Mouse (Mus musculus) MEL (cell line): ENCODE results near the gene Trpv6.

Experiments used
- BHLHE40 ChIP-seq: IDR thresholded peaks from 2 replicates; pipeline ENCODE4 v1.6.1; 2012; ENCODE audit warnings: low read depth, mild to moderate bottlenecking, inconsistent platforms, low read length, improper control_type of control experiment, borderline replicate concordance
- CTCF ChIP-seq, 3 experiments: IDR thresholded peaks in 2 of 3; conservative IDR thresholded peaks in 1 of 3; 2 replicates each; pipeline ENCODE4 v1.5.1; 2011 to 2012; ENCODE audit warnings: low read length in 3 of 3, low read depth in 2 of 3, mild to moderate bottlenecking in 2 of 3, improper control_type of control experiment in 1 of 3, inconsistent platforms in 1 of 3, mixed read lengths in 1 of 3, moderate library complexity in 1 of 3; ENCODE audit not compliant: control insufficient read depth in 1 of 3, insufficient read depth in 1 of 3, poor library complexity in 1 of 3, severe bottlenecking in 1 of 3
- E2F4 ChIP-seq: IDR thresholded peaks from 2 replicates; pipeline ENCODE4 v1.6.1; 2011; ENCODE audit warnings: low read depth, low read length, improper control_type of control experiment, borderline replicate concordance
- EP300 ChIP-seq, 2 experiments: IDR thresholded peaks; 2 replicates each; pipeline ENCODE4 v1.6.1; 2011; ENCODE audit warnings: improper control_type of control experiment in 2 of 2, low read length in 2 of 2, low read depth in 1 of 2, mild to moderate bottlenecking in 1 of 2
- HCFC1 ChIP-seq: IDR thresholded peaks from 2 replicates; pipeline ENCODE4 v1.6.1; 2012; ENCODE audit warnings: low read depth, mild to moderate bottlenecking, inconsistent platforms, low read length, improper control_type of control experiment, moderate library complexity
- KAT2A ChIP-seq: conservative IDR thresholded peaks from 2 replicates; pipeline ENCODE4 v1.6.1; 2012; ENCODE audit warnings: low read depth, low read length, improper control_type of control experiment, inconsistent platforms
- MEF2A ChIP-seq: IDR thresholded peaks from 2 replicates; pipeline ENCODE4 v1.6.1; 2014; ENCODE audit warnings: low read depth, mild to moderate bottlenecking, inconsistent platforms, low read length, improper control_type of control experiment; ENCODE audit not compliant: poor library complexity, insufficient replicate concordance, severe bottlenecking; ENCODE audit errors: extremely low read depth
- POLR2A ChIP-seq, 2 experiments: IDR thresholded peaks; 2 replicates each; pipeline ENCODE4 v1.6.1; 2011 to 2012; ENCODE audit warnings: low read length in 2 of 2, mild to moderate bottlenecking in 2 of 2, control low read depth in 1 of 2, improper control_type of control experiment in 1 of 2, low read depth in 1 of 2, moderate library complexity in 1 of 2; ENCODE audit not compliant: control insufficient read depth in 1 of 2, insufficient read depth in 1 of 2, poor library complexity in 1 of 2
- POLR2AphosphoS5 ChIP-seq: IDR thresholded peaks from 2 replicates; pipeline ENCODE4 v1.6.1; 2012; ENCODE audit warnings: low read depth, borderline replicate concordance, mild to moderate bottlenecking, inconsistent platforms, low read length, moderate library complexity, mixed read lengths
- SIN3A ChIP-seq: IDR thresholded peaks from 2 replicates; pipeline ENCODE4 v1.6.1; 2012; ENCODE audit warnings: low read length, improper control_type of control experiment, inconsistent platforms
- TAL1 ChIP-seq: IDR thresholded peaks from 2 replicates; pipeline ENCODE4 v1.6.1; 2012; ENCODE audit warnings: mild to moderate bottlenecking, inconsistent platforms, low read length, moderate library complexity, mixed read lengths
- UBTF ChIP-seq: IDR thresholded peaks from 2 replicates; pipeline ENCODE4 v1.6.1; 2012; ENCODE audit warnings: low read depth, mild to moderate bottlenecking, inconsistent platforms, low read length, improper control_type of control experiment, moderate library complexity, borderline replicate concordance; ENCODE audit not compliant: insufficient read depth
- ZC3H11A ChIP-seq: IDR thresholded peaks from 2 replicates; pipeline ENCODE4 v1.6.1; 2012; ENCODE audit warnings: low read depth, mild to moderate bottlenecking, inconsistent platforms, low read length, improper control_type of control experiment

GRCm38 (mm10) chr6:41621241-41621990 lies 14.8 kb downstream of the Trpv6 start:
- TF ChIP-seq CTCF (IDR thresholded peaks at IDR 0.05 in 2 of 3, conservative IDR thresholded peaks at IDR 0.05 in 1 of 3; ENCODE audit: control insufficient read depth in 1 of 3, insufficient read depth in 1 of 3, low read depth in 2 of 3, low read length in 3 of 3, poor library complexity in 1 of 3, severe bottlenecking in 1 of 3) = no peak
- no peak for TF ChIP-seq POLR2AphosphoS5
- TF ChIP-seq POLR2A (IDR thresholded peaks at IDR 0.05; ENCODE audit: control insufficient read depth in 1 of 2, insufficient read depth in 1 of 2, low read depth in 1 of 2, low read length in 2 of 2, poor library complexity in 1 of 2) = no peak
- no peak for TF ChIP-seq TAL1
- no peak for TF ChIP-seq MEF2A
- TF ChIP-seq HCFC1 = no peak
- TF ChIP-seq BHLHE40 = no peak
- no peak for TF ChIP-seq UBTF
- TF ChIP-seq E2F4 = no peak
- TF ChIP-seq ZC3H11A = no peak
- no peak for TF ChIP-seq EP300 (IDR thresholded peaks at IDR 0.05; ENCODE audit: low read depth in 1 of 2, low read length in 2 of 2)
- TF ChIP-seq SIN3A = no peak
- no peak for TF ChIP-seq KAT2A
